Mouse (Mus musculus) lung, adult 18-20 months (tissue): ENCODE results near the gene Olfr736.

Source experiments
- DNase-seq, 2 experiments: peaks; one replicate each; pipeline ENCODE4 v3.0.0; 2022; ENCODE audit warnings: mixed read lengths in 2 of 2

Gene Olfr736

DNA sequence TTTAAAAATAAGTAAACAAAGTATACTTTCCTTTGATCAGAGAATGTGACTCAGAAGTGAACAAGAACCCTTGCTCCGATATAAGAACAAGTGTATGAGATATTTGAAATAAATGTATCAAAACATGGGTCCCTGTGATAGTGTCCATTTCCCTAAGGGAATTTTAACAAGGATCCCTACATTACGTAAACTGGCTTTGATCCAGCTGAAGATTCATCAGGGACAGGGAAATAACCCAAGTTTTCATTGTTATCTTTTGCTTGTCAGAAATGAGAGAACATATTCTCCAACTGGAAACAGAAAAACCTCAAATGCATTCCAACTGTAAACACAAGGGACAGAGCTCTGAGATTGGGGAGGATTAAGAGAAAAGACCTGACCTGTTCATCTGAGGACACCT is at the start of gene Olfr736:
Gene Olfr736 (plus strand): TSS at position 301 of the 400 bp plus-strand sequence.
- DNase-seq = no peak

DNA sequence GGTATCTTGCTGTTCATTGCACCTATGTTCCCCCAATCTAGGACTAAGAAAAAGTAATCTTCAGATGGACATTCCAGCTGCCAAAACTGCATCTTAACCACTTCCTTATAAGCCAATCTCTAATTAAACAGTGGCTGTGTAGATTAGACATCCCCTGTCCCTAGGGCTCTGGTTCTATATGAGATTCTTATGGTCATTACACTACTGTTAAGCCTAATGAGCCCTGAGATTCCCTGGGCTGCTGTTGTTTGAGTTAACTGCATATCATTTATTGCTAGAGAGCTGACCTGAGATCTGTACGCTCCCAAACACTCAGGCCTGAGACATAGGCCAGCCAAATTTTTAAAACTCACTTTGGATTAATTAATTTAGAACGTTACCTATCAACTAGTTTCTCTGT is 32.2 kb upstream of the Olfr736 start, which contains the start of gene Olfr735:
Gene Olfr735 (minus strand): TSS at position 77 of the 400 bp plus-strand sequence.
- DNase-seq = no peak

DNA sequence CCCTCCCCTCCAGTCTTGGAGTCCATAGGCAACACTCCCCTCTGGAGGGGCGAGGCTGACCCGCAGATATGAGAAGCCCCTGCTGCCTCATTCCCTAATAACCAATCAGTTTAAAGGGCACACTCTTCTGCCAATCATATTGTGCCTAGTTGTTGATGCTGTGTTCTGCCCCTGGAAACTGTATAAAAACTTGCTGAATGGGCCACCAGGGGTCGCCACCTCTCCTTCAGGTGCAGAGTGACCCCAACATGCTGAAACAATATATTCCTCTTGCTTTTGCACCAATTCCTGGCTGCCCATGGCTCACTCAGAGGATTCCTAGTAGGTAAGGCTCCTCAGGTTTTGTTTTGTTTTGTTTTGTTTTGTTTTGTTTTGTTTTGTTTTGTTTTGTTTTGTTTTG is 28.5 kb upstream of the Olfr736 start:
- peak in 1 of 2 experiments; percentile 7 for DNase-seq

DNA sequence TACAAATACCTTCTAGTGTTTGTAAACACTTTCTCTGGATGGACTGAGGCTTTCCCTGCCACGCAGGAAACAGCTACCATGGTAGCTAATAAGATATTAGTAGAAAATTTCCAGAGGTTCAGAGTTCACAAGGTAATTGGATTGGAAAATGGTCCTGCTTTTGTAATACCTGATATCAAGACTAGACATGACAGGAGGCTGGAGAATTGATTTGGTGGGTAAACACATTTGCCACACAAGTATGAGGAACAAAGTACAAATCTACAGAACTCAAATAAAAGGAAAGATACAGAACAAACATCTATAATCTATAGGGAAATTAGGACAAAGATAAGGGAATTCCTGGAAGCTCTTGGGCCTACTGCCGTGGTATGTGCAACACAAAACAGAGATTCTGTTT is 24.2 kb upstream of the Olfr736 start:
- no peak for DNase-seq

DNA sequence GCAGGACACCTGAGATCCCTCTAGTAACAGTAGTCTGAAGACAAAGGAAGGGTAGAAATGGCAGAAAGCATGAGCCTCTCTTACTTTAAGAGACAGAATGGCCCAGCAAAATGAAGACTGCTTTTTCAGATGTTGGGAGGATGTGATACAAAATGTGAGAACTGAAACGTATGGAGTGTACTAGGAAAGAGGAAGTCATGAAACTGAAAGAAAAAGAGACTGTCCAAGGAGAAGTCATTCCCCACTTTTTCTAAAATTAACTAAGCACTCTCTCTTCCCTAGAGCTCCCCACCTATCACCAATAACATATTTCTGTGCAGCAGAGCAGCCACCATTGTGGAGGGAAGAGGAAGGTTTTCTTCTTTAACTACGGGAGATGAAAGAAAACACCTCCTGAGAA is 23.4 kb upstream of the Olfr736 start, which contains the start of gene Tlr11:
Gene Tlr11 (plus strand): TSS at position 322 of the 400 bp plus-strand sequence.
- DNase-seq = no peak

DNA sequence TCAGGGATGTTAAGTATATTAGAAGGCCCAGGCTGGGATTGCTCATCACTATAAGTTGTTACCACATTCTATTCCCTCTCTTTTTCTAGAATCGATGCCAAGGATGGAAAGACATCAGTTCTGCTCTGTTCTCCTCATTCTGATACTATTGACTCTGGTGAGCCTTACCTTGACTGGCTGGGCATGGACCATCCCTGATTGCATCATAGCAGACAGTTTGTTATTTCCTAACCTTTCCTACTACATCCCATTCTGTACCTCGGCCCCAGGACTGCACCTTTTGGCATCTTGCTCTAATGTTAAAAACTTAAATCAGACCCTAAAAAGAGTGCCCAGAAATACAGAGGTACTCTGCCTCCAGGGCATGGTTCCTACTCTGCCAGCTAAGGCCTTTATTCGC is 20.5 kb upstream of the Olfr736 start:
- DNase-seq = no peak

DNA sequence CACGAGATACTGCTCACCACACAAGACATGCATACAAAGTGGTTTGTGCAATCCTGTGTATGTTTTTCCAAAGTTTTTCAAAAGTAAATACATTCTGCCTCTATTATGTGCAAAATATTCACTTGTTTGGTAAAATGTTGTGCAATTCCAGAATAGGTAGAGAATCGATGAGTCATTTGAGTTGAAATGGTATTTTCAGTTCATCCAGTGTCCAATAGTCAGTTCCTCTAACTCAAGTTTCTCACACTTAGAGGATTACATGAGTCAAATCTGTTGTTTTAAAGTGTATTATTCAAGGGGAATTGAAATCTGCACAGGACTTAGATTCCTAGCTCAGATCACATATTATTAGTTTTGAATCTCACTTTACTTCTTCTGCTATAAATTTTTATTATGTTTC is 17.4 kb upstream of the Olfr736 start:
- no peak for DNase-seq

DNA sequence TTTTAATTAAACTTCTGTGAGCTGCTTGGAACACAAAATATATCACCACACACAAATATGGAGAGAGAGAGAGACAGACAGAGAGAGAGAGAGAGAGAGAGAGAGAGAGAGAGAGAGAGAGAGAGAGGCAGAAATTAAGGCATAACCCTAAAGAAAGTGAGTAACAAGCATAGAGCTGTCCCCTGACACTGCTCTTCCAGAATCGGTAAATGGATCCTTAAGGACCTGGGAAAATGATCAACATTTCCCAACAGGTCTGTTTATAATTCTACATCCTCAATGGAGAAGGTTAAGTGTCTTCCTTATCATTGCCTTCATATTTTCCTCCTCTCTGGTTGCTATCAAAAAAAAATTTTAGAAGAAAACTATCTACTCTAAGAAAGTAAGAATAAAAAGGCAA is 26.3 kb downstream of the Olfr736 start, which contains the start of gene Olfr738:
Gene Olfr738 (plus strand): TSS at position 301 of the 400 bp plus-strand sequence.
- DNase-seq = no peak

DNA sequence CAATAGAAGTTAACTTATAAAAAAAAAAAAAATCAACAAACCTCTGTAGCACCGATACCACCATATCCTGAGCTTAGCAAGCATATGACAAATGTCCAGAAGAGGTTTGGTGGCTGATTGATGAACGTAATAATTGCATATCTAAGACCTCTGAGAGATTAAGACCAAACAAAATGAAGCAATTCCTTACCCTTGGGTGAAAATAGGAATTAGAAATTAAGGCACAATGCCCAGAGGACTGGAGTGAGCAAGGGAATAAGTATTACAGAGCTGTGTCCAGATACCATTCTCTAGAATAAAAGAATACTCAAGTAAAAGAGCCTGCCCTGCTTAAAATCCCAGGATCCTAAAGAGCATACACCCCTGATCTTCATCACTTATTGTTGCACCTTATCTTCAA is 37.4 kb downstream of the Olfr736 start, which contains the start of gene Olfr739:
Gene Olfr739 (plus strand): TSS at position 301 of the 400 bp plus-strand sequence.
- no peak for DNase-seq
